Mouse (Mus musculus) thymus, postnatal 14 days (tissue): ENCODE data around the gene Pofut1.

Experiments
- DNase-seq: peaks from one replicate; pipeline ENCODE4 v3.0.0; 2021

The Pofut1 gene

DNA sequence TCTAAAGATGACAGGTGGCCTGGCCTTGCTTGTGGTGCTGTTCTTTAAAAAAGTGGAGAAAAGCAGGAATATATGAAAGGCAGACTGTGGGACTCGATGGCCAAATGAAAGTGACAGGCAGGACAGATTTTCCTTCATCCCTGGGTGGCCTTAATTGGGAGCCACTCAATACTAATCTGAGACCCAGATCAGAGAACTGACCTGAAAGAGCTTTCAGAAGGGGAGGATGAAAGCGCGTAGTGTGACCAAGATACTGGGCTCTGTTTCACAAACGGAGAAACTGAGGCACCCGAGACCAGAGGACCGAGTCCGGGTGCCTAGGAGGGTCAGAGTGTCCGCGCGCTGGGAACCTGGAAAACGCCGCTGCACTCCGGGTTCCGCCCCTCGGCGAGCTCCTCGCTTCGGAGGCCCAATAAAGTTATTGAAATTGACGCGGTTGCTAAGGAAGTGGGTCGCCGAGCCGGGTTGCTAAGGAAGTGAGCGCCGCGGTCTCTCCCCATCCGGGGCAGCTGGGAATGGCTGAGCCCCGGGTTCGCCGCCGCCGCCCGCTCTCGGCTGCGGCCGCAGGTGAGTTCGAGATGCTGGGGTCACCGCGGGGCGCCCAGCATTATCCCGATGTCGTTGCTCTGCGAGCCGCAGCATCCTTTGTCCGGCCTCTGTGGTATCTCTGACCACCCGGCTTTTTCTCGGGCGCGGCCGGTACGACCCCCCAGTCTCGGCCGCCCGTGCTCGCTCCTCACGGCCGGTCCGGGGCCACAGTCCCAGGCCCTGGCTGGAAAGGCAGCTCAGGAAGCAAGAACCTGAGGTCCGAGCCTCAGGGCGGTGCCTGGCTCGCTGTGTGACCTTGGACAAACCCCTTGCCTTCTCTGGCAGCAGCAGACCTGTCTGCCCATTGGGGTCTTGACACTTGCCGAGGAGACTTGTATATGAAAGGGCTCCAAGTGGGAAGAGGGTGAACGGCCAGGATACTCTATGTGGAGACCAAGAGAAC lies 49.9 kb downstream of the Pofut1 start, which contains the start of gene Kif3b:
Gene Kif3b, plus strand, starts transcription at position 476 of the 991 bp plus-strand sequence.
- DNase-seq: peak; percentile 93

- DNase-seq: peak; percentile 34
Measured at GRCm38 (mm10) chr2:153292305-153292861, 51.0 kb downstream of the Pofut1 start.

DNA sequence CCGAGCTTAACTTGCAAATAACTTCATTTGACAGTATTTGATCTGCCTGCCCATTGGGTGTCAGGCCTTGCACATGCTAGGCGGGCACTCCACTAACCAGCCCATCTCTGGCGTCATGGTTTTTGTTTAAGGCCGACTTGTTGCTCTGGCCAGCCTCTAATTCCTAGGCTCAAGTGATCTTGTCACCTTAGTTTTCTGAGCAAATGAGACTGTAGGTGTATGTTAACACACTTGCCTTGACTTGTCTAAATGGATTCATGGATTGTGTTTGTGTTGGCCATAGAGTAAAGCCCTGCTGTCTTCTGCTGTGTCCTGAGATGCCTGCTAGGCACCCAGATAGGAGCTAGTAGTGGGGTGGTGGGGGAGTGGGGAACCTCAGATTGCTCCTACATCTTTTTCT lies 53.9 kb downstream of the Pofut1 start:
- DNase-seq: no peak

DNA sequence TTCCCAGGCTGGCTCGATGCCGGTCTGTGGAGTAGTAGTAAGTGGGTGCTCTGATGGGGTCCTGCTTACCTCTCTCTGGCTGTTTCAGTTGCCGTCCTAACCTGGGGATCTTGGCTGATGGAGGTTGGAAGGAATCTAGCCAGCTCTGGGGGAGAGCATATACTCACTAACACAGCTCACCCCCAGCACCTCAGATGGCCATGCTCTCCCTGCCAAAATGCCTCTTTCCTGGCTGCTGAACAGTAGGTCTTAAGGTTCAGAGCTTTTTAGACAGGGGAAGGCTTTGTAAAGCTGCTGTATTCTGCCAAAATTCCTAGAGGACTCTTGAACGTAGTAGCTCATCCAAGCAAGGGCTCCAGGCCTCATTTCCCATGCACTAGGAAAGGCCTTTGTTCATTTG lies 56.4 kb downstream of the Pofut1 start:
- no peak for DNase-seq

GRCm38 (mm10) chr2:153298460-153298859 lies 57.1 kb downstream of the Pofut1 start:
- DNase-seq: no peak

DNA sequence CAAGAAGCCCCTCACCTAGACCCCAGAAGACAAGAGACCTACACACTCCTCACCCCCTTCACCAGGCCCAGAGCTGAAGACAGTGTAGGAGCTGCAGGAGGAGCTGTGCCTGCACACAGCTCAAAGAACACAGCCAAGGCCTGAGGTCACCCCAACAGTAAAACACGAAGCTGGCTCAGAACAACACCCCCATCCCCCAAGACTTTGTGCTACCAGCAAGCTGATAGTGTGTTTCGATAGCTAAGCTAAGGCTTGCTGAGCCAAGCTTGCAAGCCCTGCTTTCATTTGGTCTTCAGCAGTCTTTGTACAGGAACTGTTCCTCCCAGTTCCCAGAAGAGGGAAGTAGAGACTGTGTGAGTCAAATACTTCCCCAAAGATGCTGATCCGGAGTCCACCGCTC lies 57.5 kb downstream of the Pofut1 start:
- DNase-seq: no peak

DNA sequence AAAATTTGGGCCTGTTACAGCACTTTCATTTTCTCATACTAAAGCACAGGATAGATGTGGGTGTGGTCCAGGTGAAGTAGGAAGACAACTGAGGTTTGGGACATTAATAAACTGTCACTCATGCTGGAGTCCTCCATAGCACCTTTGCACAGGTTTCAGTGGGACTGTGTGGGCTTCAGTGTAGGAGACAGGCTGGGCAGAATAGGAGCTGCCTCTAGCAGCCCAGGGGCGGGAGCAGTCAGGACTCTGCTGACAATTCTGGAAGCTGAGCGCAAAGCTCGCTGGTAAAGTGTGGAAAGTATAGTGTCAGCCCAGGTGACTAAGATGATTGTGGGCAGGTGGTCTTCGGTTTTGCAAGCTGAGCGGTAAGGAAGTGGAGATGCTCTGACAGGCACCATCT lies 59.8 kb downstream of the Pofut1 start:
- no peak for DNase-seq

DNA sequence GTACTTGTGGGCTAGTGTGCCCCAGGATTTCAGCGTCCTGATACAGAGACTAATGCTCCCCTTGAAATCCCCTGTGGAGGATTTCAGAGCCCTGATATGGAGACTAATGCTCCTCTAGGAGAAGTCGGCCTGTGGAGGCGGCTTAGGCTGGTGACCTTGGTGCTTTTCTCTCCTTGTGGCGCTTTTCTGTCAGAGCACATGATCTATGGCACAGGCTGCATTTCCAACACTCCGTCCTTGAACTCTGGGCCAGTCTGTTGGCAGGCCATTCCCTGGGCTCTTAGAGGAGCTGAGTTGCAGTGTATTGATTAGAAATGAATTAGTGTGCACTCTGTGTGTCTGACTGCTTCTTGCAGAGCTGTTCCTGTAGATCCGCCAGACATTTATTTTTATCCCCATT lies 63.9 kb downstream of the Pofut1 start:
- no peak for DNase-seq

- no peak for DNase-seq
Measured at GRCm38 (mm10) chr2:153308586-153308985, 67.3 kb downstream of the Pofut1 start.

- no peak for DNase-seq
Measured at GRCm38 (mm10) chr2:153309106-153309505, 67.8 kb downstream of the Pofut1 start.

DNA sequence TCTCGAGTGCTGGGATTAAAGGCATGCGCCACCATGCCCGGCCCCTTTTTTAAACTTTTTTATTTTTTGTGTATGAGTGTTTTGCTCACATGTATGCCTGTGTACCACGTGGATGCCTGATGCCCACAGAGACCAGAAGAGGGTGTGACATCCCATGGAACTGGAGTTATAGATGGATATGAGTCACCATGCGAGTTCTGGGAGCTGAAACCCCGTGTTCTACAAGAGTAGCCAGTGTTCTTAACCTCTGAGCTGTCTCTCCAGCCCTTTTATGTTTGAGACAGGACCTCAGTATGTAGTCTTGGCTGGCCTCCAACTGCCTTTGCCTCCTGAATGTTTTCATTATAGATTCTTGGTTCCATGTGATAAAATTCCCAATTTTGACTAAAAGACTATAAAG lies 68.9 kb downstream of the Pofut1 start:
- no peak for DNase-seq

GRCm38 (mm10) chr2:153312884-153313283 lies 71.6 kb downstream of the Pofut1 start:
- DNase-seq: no peak

DNA sequence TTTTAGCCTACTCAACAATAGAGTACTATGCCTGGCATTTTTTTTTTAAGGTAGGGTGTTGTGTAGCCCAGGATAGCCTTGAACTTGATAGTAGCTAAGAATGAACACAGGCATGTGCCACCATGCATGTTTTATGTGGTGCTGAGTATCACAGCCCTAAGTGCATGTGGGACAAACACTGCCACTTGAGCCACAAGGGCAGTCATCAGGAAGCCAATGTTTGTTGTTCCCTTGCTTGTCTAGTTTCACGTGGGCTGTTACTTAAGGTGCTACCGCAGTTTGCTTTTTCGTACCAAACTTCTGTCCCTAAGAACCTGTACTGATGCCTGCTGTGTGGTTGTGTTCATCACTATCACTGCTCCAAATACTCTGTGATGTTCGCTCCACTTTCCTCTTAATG lies 77.1 kb downstream of the Pofut1 start:
- DNase-seq: no peak

DNA sequence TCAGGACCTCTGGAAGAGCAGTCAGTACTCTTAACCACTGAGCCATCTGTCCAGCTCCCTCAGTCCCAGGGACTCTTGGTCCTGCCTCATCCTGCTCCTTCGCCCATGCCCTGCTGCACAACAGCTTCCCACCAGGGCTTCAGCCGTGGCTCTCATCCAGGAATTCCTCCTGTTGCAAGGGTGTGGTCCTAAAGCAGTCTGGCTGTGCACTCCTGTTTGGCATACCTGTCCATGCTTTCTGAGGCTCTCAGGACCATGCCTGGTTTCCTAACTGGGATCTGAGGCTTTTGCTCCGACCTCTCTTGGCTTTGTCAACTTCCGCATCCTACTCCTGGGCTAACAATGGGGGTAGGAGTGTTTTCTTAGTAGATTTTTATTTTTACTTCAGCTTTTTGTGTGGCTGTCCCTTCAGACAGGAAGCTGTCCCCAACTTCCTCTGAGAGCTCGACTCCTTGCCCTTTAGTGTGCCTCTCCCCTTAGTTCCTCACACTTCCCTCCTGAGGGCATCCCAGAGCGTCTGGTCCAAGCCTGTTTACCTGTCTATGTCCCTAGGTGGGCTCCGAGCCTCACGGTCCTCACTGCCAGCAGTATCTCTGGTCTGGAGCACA lies 77.8 kb downstream of the Pofut1 start:
- DNase-seq: no peak
